Mouse (Mus musculus) liver, postnatal 0 days (tissue): ENCODE results near the gene Trabd2b. TPM values are rescaled to one million over a fixed set of nuclear protein-coding genes. Genes with fewer than 3 reads are reported as not detected.
A peak's percentile ranks its signal among the peaks of the same experiment; 100 is the strongest.

ENCODE experiments used
- ATAC-seq: fragments of 200-750 bp; cut with Nextera tagmentation; 2 replicates; pipeline ENCODE4 v1.8.0; 2017; ENCODE audit warnings: mild to moderate bottlenecking, moderate library complexity
- DNase-seq: peaks from one replicate; pipeline ENCODE4 v3.0.0-alpha.2; 2016
- H3K27ac ChIP-seq: fragments of 300-500 bp; sonication (generic); 2 replicates; pipeline ENCODE4 v1.5.1; 2014; ENCODE audit warnings: antibody characterized with exemption, moderate library complexity, mild to moderate bottlenecking, low read depth
- H3K27me3 ChIP-seq: fragments of 300-500 bp; sonication (generic); 2 replicates; pipeline ENCODE4 v1.6.1; 2014; ENCODE audit warnings: low read length, control low read depth, mixed read lengths; ENCODE audit not compliant: insufficient read depth
- H3K36me3 ChIP-seq: fragments of 300-500 bp; sonication (generic); replicated peaks from 2 replicates; pipeline ENCODE4 v1.6.1; 2014; ENCODE audit warnings: mild to moderate bottlenecking, control low read depth, low read length, moderate library complexity, mixed read lengths; ENCODE audit not compliant: insufficient read depth
- H3K4me1 ChIP-seq: fragments of 300-500 bp; sonication (generic); 2 replicates; pipeline ENCODE4 v1.6.1; 2014; ENCODE audit warnings: antibody characterized with exemption, mild to moderate bottlenecking, control low read depth; ENCODE audit not compliant: insufficient read depth
- H3K4me2 ChIP-seq: fragments of 300-500 bp; sonication (generic); 2 replicates; pipeline ENCODE4 v1.6.1; 2014; ENCODE audit warnings: low read depth, mild to moderate bottlenecking, low read length, moderate library complexity, mixed read lengths
- H3K4me3 ChIP-seq: fragments of 300-500 bp; sonication (generic); 2 replicates; pipeline ENCODE4 v1.5.1; 2014; ENCODE audit warnings: low read depth, low read length
- H3K9ac ChIP-seq: fragments of 300-500 bp; sonication (generic); replicated peaks from 2 replicates; pipeline ENCODE4 v1.6.1; 2014; ENCODE audit warnings: mild to moderate bottlenecking, moderate library complexity
- H3K9me3 ChIP-seq: fragments of 300-500 bp; sonication (generic); 2 replicates; pipeline ENCODE4 v1.6.1; 2016; ENCODE audit warnings: mild to moderate bottlenecking, control low read depth, low read length, mixed read lengths
- CTCF ChIP-seq: sonication (generic); IDR thresholded peaks from 2 replicates; pipeline ENCODE4 v1.5.1; 2016; ENCODE audit warnings: antibody characterized with exemption, low read depth
- EP300 ChIP-seq: IDR thresholded peaks from 2 replicates; pipeline ENCODE4 v1.6.1; 2016; ENCODE audit warnings: antibody characterized with exemption, low read depth, mild to moderate bottlenecking
- WGBS: fragments of 180-500 bp; shearing (Covaris S2); extraction: QIAGEN DNeasy Blood & Tissue Kit; methylation state at CpG from one replicate; pipeline ENCODE4 v1.1.7; 2014; ENCODE audit not compliant: insufficient replicate concordance; 5-methylcytosine and 5-hydroxymethylcytosine counted together
- polyA plus RNA-seq: library from polyadenylated mRNA; unstranded; fragments of >200 nt; fragmentation: Nextera tagmentation; extraction: Ambion mirVana; gene quantifications from 2 replicates; pipeline ENCODE4 v1.2.1, GENCODE M21; 2015

The Trabd2b gene
- polyA plus RNA-seq, 1 experiment from 2014 or later: 0.06 TPM

DNA sequence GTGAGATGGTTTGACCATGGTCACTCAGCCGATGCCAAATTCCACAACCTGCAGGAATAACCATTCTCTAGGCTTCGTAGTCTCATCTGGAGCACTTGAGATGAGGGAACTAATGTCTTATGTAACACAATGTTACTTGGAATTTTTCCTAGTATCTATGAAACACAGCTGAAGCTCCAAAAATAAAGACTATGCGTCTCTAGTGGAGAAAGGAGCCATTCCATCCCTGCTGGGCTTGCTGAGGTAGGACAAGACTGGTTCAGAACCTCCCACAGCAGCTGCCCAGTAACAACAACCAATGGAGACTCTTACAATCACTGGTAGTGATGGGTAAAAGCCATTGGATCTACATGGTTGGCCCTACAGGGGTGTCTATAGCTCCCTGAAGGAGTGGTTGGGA, 219.4 kb downstream of the Trabd2b start:
- H3K4me2 ChIP-seq: no peak overlapping the region
- no peak for ATAC-seq
- no peak overlapping the region for H3K9ac ChIP-seq
- TF ChIP-seq EP300: no peak
- no peak for TF ChIP-seq CTCF
- H3K4me3 ChIP-seq: no peak overlapping the region
- no peaks in the 10 kb centered on the region for H3K36me3 ChIP-seq
- H3K27me3 ChIP-seq: no peaks in the 10 kb centered on the region
- H3K4me1 ChIP-seq: no peaks in the 10 kb centered on the region
- no peak for DNase-seq
- H3K27ac ChIP-seq: no peak overlapping the region
- WGBS: 73% methylated on average over 3 of the region's 3 CpGs
- H3K9me3 ChIP-seq: no peaks in the 10 kb centered on the region

DNA sequence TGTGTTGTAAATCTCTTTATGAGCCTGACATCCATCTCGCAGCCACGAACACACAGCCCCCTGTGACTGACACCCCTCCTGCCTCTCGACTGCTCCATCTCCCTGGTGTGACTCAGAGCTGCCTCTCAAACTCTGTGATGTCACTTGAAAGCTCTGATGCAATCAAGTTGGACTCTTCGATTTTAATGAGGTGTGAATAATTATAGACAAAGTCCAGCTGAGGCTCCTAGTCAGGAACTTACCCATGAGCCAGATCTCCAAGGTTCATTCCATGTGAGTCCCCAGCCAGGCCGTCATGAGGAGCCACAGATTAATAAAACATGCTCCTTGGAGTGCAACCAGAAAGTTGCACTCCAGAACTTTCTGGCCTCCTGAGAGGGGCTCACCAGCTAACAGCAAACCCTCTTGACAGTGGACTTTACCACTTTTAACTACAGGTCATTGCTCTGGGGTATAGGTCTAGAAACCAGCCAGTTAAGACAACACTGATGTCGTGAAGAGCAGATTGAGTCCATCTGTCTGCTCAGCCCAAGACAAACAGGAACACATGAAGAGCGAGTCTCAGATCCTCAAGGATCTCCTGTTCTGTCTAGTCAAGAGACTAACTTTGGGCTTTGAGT, 221.3 kb downstream of the Trabd2b start:
- WGBS: 55% methylated on average over 7 of the region's 7 CpGs

DNA sequence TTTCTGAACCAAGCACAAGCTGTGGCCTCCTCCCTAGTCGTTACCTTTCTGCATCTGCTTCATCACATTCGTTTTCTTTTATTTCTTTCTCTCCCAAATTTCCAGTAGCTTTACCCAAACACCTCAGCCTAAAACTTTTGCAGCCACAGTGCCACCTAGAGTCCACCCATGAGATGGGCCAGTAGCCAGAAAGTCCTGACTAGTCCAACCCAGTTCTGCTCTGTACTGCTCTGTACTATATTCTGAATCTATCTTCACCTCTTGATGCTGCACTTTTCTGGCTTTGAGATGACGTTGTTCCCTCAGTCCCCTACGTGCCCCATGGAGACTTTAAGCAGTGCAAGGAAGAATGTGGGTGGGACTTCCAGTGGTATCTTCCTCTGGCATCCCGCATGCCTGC, 229.4 kb downstream of the Trabd2b start:
- 17% methylated on average over 5 of the region's 5 CpGs for WGBS
- no peak for ATAC-seq
- Histone ChIP-seq H3K9me3 (no peaks in the 10 kb centered on the region), H3K4me2 (no peak overlapping the region), H3K4me3 (no peak overlapping the region), H3K27me3 (0 out of 2 replicates have a peak, but pooled peaks cover 4% of the 10 kb centered on the region), H3K27ac (no peak overlapping the region), H3K4me1 (no peaks in the 10 kb centered on the region), H3K9ac (no peak overlapping the region), H3K36me3 (no peaks in the 10 kb centered on the region)
- peak; percentile 56 for TF ChIP-seq CTCF
- no peak for TF ChIP-seq EP300
- DNase-seq: peak; percentile 26

More for the DNA sequence above, 221.3 kb downstream of the Trabd2b start:
- H3K27ac ChIP-seq: no peak overlapping the region
- ATAC-seq (no peak), DNase-seq (no peak)
- no peak overlapping the region for H3K4me3 ChIP-seq
- H3K4me2 ChIP-seq: no peak overlapping the region
- no peaks in the 10 kb centered on the region for H3K9me3 ChIP-seq
- no peaks in the 10 kb centered on the region for H3K4me1 ChIP-seq
- H3K36me3 ChIP-seq: no peaks in the 10 kb centered on the region
- TF ChIP-seq EP300 (no peak), CTCF (no peak)
- H3K27me3 ChIP-seq: no peaks in the 10 kb centered on the region
- H3K9ac ChIP-seq: no peak overlapping the region

DNA sequence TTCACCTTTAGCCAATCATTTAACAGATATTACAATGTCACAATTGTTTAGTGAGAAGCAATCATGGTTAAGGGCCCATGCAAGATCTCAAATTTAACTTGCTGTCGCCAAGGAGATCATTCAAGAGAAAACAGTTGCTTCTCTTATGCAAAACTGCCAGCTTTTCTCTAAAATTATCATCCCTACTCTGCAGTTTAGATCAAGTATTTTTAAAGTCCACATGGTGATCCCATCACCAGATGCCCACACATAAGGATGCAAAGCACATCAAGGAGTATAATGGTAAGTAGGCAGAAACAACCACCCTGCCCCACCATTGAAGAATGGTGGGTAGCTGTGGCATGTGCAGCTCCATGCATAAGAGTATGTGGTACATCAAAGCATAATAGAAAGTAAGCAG, 229.8 kb downstream of the Trabd2b start:
- Histone ChIP-seq H3K9ac (no peak overlapping the region), H3K27me3 (0 out of 2 replicates have a peak, but pooled peaks cover 4% of the 10 kb centered on the region), H3K27ac (no peak overlapping the region), H3K4me3 (no peak overlapping the region), H3K9me3 (no peaks in the 10 kb centered on the region), H3K4me2 (no peak overlapping the region), H3K4me1 (no peaks in the 10 kb centered on the region), H3K36me3 (no peaks in the 10 kb centered on the region)
- DNase-seq: no peak
- ATAC-seq: no peak
- TF ChIP-seq EP300: no peak
- no peak for TF ChIP-seq CTCF
- 68% methylated on average over 1 of the region's 1 CpGs for WGBS

DNA sequence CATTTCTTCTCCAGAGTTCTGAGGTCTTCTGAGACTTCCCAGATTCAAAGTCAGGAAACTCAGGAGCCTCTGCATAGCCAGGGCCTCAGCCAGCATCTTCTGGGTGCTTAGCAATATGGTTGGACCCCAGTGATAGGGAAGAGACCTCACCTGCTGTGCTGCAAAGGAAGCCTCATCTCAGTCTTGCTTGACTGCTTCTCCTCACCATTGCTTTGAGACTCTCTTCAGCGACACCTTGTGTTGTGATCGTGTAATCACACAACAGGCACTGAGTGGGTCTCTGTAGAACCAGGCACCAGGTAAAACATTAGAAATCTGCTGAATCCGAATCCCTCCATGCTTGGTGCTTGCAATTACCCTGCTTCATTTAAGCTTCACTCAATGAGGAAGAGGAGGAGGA, 230.6 kb downstream of the Trabd2b start:
- no peak for DNase-seq
- Histone ChIP-seq H3K4me1 (no peaks in the 10 kb centered on the region), H3K36me3 (no peaks in the 10 kb centered on the region), H3K4me2 (no peak overlapping the region), H3K27me3 (0 out of 2 replicates have a peak, but pooled peaks cover 4% of the 10 kb centered on the region), H3K4me3 (no peak overlapping the region), H3K27ac (no peak overlapping the region), H3K9ac (no peak overlapping the region), H3K9me3 (no peaks in the 10 kb centered on the region)
- ATAC-seq: no peak
- WGBS: 16% methylated on average over 3 of the region's 3 CpGs
- TF ChIP-seq EP300 (no peak), CTCF (peak; percentile 60)

- ATAC-seq: no peak
- H3K4me3 ChIP-seq: no peak overlapping the region
- no peaks in the 10 kb centered on the region for H3K36me3 ChIP-seq
- no peak overlapping the region for H3K27ac ChIP-seq
- 0 out of 2 replicates have a peak, but pooled peaks cover 5% of the 10 kb centered on the region for H3K27me3 ChIP-seq
- H3K9ac ChIP-seq: no peak overlapping the region
- H3K4me1 ChIP-seq: no peaks in the 10 kb centered on the region
- no peak for DNase-seq
- TF ChIP-seq EP300 (no peak), CTCF (no peak)
- WGBS: 59% methylated on average over 4 of the region's 4 CpGs
- H3K9me3 ChIP-seq: no peaks in the 10 kb centered on the region
- no peak overlapping the region for H3K4me2 ChIP-seq
Measured at GRCm38 (mm10) chr4:114642469-114642868, 235.9 kb downstream of the Trabd2b start.
